Mouse (Mus musculus): Measurements from ENCODE around the gene Tnks1bp1.

The Tnks1bp1 gene

DNA sequence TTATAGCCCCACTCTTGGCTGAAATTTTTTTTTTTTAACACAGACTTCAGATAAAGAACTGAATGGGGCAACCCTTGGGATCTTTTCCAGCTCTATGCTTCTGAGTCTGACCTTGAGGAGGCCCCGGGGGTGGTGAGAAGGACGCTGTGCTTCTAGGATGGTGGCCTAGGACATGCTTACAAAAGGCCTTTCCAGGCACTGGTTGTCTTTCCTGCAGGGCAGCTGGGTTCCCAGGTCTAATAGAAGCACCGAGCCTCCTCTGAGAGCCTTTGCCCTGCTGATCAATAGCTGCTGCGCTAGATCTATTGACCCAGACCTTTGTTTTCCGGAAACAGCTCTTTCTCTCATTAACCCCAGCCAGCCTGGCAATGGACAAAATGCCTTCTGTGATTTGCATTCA lies 48.1 kb downstream of the Tnks1bp1 start:
- DNase-seq, result no peak

- DNase-seq, result no peak
These were observed 50.2 kb downstream of the Tnks1bp1 start for GRCm38 (mm10) chr2:85098014-85098413.

DNA sequence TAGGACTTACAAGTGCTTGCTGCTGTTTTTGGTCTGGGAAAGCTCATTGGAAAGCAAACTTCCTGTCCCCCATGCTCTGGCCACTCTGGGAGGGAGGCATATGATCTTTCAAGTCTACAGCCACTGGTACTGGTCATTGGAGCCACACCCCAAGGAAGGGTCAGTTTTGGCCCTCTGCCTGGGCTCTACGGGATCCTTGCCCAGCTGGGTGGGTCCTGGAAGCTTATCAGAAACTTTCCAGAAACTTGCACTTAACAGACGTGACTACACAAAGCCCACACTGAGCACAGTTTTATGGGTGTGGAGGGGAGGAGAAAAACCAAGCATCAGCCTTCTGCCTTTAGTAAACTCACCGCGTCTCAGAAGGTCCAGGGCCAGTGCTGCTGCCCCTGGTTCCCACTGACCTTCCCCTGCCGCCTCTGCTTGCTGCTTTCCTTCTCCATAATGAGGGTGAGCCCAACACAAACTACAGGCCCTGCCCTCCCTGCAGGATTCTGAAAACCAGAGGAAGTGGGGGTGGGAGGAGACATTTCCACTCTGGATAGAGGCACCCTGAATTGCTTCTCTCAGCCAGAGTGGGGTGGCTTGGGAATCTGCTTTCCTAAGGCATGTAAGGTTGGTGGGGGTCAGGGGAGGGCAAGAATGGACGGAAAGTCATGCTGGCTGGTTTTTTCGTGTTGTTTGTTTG lies 51.1 kb downstream of the Tnks1bp1 start:
- no peak for DNase-seq

GRCm38 (mm10) chr2:85103201-85103600 lies 55.4 kb downstream of the Tnks1bp1 start:
- no peak for DNase-seq

DNA sequence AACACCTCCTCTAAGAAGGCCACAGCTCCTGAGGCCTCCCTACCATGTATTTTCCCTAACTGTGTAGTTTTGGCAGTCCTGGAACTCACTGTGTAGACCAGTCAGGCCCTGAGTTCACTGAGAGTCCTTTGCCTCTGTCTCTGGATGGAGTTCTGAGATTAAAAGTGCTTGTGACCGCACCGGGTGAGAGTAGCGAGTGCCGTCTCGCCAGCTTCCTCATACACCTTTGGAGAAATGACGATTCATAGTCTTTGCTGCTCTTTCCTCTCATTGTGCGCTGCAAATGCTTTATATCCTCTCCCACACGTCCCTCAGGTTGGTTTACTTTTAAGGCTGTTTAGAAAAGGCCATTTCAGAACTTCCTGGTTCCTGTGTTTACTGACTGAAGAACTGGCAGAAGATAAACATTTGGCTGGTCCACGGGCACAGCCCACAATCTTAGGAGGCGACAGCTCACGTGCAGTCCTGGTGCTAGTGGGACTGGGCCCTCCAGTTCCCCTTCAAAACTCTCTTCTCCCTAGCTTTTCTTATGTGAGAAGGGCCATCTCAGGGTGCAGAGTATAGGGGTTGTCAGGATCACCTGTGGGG lies 57.7 kb downstream of the Tnks1bp1 start:
- DNase-seq, result no peak

- DNase-seq, result no peak
These were observed 58.4 kb downstream of the Tnks1bp1 start for GRCm38 (mm10) chr2:85106068-85106790.

DNA sequence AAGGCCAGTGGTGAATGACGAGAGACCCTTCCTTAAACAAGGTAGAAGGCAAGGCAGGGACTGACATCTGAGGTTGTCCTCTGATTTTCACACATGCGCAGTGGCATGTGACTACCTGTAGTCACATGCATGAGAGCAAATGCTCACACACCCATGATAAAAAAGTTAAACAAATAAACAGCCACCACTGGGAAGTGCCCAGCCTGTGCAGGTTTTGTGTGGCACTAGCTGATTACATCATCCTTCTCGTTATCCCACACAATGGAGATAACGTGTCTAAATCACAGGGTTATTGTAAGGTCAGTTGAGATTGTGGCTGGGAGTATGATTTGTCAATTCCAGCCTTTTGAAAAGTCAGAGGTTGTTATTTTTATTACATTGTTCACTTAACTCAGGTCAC lies 59.1 kb downstream of the Tnks1bp1 start:
- no peak for DNase-seq

DNA sequence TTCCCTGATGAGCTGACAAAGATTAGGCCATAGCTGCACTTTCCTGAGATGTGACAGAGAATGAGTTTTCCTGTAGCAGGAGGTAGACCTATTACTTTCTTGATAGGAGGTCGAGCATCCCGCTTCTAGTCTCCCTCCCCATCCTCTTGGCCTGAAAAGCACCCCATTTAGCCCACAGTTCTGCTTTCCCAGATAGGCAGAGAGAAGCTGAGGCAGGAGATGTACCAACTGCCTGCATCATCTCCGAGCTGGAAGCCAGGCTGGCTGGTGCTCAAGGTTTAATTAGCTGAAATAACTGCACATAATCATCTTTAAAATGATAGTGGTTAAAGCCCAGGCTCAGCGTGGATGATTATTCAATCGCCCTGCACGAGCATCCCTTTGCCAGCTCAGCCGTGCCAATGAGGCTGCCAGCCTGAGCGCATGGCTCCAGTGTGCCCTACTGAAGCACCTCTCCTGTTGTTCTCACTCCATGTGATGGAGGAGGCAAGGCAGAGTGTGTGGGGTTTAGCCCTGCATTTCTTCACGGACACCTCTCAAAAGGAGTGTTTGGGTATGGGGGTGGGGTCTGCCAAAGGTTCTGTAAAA lies 62.6 kb downstream of the Tnks1bp1 start:
- DNase-seq, result no peak

Measured in thymus, postnatal 36 days (tissue).